Mouse (Mus musculus) spleen, adult 18-20 months (tissue): ENCODE results near the gene Acacb.

Experiments
- DNase-seq, 2 experiments: peaks; one replicate each; pipeline ENCODE4 v3.0.0; 2022; ENCODE audit warnings: mixed read lengths in 2 of 2

Gene Acacb

DNA sequence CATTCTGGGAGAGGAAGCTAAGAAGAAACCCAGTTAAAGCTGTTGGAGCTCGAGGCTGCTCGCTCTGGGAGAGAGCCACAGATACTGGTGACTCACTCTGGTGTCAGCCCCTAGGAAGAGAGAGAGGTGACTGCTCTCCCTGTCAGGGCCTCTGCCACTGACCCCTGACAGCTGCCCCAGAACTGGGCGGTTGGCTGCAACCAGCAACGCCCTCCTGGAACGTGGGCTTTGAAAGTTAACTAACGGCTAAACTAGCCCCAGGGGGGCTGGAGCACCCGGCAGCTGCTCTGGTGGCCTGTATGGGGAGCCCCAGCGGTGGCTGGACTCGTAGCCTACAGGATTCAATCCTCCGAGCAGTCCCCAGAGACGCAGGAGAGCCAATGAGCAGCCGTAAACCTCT is 123.6 kb downstream of the Acacb start:
- no peak for DNase-seq

DNA sequence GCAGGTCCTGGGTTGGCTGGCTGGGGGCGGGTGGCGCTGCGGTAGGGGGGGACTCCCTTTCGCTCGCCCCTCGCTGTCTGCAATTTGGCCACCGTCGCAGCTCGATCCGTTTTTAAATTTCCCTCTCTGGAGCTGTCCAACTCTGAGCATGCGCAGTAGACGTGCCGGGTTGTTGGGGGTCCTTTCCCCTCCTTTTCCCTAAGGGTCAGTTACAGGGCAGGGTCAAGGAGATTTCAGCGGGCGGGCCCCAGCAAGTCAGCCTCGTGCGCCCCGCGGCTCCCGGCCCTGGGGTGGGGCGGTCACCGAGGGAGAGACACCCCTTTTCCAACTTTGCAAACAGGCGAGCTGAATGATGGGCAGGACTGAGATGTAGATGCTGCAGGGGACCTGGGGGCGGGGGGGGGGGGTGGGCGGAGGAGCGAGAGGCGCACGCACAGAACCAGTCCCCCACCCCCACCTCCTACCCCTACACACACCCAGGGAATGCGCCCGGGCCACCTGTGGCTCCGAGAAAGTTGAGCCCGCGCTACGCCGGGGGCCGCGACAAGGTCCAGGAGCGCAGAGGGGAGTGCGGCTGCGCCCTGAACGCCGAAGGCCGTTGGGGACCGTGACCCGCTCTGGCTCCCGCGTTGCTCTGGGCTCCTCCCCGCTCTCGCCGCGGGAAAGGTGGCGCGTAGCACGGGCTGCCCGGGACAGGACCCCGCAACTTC is 127.5 kb downstream of the Acacb start, which contains the start of gene Foxn4:
Gene Foxn4, minus strand, starts transcription at position 115 of the 710 bp plus-strand sequence.
- no peak for DNase-seq

GRCm38 (mm10) chr5:114275339-114275738 is 129.0 kb downstream of the Acacb start:
- DNase-seq: no peak

- no peak for DNase-seq
Measured at GRCm38 (mm10) chr5:114275991-114276390, 129.7 kb downstream of the Acacb start.

- no peak for DNase-seq
Measured at GRCm38 (mm10) chr5:114279382-114280143, 133.2 kb downstream of the Acacb start.

DNA sequence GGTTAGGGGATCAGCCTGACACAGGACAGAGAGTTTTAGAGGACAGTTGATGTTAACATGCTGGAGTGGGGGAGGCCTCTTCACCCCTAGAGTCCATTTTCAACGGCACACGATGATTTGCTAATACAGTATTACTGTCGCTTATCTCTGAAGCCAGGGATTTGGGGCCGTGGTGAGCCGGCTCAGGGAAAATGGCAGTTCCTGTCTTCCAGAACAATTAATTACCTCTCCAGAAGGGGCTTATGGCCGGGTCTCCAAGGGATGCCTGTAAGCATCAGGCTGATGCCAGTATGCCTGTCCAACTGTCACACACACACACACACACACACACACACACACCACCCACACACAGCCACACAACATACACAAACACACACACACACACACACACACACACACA is 136.0 kb downstream of the Acacb start:
- DNase-seq: no peak

- no peak for DNase-seq
Measured at GRCm38 (mm10) chr5:114284604-114285397, 138.5 kb downstream of the Acacb start.

DNA sequence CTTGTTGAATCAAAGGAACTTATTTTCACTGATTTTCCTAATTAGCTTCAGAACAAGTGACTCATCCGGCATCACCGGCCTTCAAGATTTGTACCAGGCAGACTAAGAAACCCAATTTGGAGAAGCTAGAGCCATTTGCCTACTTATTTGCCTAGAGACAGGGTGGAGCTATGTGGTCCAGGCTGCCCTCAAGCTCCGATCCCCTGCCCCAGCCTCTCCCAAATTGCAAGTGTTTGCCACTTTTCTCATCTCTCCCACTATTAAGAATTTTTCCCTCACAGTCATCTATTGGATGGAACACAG is 139.0 kb downstream of the Acacb start:
- DNase-seq: no peak

DNA sequence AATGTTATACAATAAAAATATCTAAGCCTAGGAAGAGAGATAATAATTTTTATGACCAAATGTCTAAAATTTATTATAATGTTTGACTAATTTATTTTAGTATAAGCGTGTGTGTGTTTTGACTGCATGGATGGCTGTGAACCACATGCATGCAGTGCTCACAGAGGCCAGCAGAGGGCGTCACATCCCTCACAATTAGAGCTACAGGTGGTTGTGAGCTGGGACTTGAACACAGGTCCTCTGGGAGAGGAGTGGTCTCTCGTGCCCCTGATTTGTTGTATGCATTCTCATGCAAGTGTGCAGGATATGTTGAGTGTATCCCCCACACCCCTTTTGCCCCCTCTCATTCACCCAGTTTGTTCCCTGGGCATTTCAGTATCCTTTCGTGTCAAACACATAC is 139.8 kb downstream of the Acacb start:
- no peak for DNase-seq

DNA sequence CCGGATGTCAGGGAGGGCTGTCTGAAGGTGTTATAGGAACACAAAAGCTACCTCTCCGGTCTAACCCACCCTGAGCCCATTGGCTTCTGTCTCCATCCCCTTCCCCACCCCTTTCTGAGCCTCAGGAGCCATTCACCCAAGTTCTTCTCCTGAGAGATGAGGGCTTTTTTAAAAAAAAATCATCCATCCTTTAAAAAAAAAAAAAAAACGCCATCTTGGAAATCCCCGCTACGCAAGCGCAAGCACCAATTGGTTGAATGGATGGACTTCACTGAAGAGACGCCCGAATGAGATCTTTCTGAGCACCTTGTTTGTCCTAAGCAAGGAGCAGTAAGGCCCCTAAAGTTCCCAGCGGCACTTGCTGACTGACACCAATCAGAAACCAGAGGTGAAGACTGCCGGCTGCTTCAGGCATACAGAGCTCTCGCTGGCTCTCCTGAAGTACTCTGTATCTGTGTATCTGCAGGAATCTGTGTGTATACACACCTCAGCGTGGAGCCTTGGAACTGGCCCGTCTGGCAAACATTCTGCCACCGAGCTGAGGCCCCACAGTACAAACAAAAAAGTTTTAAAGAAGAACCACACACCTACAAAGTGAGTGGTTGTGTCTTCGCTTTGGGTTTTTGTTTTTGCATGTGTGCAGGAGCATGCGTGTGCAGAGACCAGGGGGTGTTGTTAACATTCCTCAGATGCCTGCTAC is 140.7 kb downstream of the Acacb start:
- DNase-seq: no peak

GRCm38 (mm10) chr5:114288396-114288795 is 142.1 kb downstream of the Acacb start:
- no peak for DNase-seq

DNA sequence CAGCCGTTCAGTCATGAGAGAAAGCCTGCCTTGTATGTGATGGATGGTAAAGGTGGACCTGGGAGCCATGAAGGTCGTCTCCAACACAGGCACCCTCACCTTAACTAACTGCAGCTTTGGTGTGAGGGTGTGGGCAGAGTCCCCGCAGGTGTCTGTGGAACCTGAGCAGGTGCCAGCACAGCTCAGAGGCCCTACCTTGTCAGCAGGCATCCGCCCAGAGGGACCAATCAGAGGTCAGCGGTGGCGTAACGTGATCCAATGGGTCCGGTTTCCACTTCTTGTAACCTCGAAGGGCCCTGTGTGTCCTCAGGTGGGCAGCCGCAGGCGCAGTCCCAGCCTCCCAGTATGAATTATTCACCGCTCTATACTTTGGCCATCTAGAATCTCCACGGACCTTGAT is 142.5 kb downstream of the Acacb start, which contains the start of gene Myo1h:
Gene Myo1h, plus strand, starts transcription at position 293 of the 400 bp plus-strand sequence.
- DNase-seq: no peak

GRCm38 (mm10) chr5:114290004-114290403 is 143.7 kb downstream of the Acacb start:
- DNase-seq: no peak

DNA sequence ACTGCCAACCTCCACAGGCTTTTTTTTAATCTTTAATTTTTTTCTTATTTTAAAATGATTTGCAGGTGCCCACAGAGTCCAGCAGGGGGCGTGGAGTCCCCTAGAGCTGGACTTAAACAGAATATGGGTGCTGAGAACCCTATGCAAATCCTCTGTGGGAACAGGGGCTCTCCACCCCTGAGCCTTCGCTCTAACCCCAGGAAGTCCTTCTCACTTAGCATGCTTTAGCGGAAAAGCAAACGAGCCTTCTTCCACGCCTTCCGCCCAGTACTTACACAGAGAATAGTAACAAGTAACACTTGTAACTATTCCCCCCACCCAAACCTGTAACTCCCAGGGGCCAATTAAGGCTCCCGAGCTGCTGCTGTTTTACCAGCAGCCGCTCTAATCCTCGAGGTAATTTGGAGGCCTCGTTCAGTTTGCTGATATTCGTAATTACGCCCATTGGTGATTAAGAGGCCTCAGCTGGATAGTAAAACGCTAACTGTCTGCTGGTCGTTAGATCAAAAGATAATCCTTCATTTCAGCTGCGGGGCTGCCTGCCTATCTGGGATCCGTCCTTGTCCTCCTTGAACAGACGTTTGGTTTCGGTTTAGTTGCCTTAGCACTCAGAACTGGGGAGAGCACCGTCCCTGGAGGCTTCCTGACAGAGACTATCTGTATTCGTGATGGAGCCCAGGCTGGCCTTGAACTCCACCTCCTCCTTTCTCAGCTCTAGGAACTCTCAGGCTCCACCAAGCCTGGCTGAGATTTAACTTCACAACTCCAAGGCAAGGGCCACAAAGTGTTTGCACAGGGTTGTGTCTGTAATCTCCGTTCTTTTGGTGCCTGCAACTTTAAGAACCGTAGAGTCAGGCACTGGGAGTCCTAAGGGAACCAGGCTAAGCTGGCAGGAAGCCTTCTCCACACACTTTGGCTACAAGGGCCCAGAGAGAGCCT is 150.6 kb downstream of the Acacb start:
- no peak for DNase-seq

- no peak for DNase-seq
Measured at GRCm38 (mm10) chr5:114298212-114298894, 152.0 kb downstream of the Acacb start.

DNA sequence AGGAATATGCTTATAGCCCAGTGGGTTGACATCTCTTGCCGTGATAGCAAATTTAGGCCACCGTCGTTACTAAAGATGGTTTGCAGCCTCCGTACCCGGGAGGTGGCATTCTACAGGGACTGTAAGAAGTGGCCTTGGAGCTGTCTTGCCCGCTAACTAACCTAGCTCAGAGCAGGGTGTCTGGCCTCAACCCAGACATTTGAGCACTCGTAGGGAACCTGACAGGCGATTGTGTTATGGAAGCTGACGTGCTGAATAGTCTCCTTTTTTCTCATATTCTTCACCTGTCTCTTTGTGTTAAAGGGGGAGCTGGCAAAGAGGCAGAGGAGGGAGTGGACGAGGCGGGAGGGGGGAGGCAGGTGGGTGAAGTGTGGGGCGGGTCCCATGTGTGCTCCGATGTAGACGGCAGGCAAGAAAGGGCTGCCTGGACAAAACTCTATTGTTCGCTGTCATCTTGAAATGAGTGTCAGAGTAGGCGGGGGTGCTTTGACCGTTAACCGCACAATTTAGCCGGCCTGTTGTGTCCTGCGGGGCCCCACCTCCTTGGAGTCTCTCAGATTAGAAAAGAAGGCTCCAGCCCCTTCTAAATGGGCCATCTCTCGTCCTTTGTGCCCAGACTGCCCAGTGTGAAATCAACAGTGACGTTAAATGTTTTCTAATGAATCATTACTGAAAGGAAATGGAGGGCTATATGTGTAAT is 153.0 kb downstream of the Acacb start:
- no peak for DNase-seq

GRCm38 (mm10) chr5:114299883-114300610 is 153.7 kb downstream of the Acacb start:
- no peak for DNase-seq
